Mouse (Mus musculus) heart, embryonic 14.5 days (tissue): ENCODE data around the gene Slc31a2. TPM values are rescaled to one million over a fixed set of nuclear protein-coding genes. Genes with fewer than 3 reads are reported as not detected.
A peak's percentile ranks its signal among the peaks of the same experiment; 100 is the strongest.

Experiments used
- ATAC-seq: fragments of 200-750 bp; cut with Nextera tagmentation; 2 replicates; pipeline ENCODE4 v1.8.0; 2017; ENCODE audit warnings: low read depth, moderate TSS enrichment; ENCODE audit not compliant: insufficient number of reproducible peaks, insufficient read depth, low FRiP score
- H3K27ac ChIP-seq, 2 experiments: fragments of 200-500 bp in 1 of 2; fragments of 300-500 bp in 1 of 2; sonication (generic) in 1 of 2; replicated peaks in 1 of 2; 2 replicates each; pipeline ENCODE4 v1.5.1; 2012 to 2014; ENCODE audit warnings: low read depth in 2 of 2, low read length in 2 of 2, control low read depth in 1 of 2, mild to moderate bottlenecking in 1 of 2, mixed read lengths in 1 of 2; ENCODE audit not compliant: control insufficient read depth in 1 of 2, insufficient read depth in 1 of 2
- H3K27me3 ChIP-seq: fragments of 300-500 bp; sonication (generic); 2 replicates; pipeline ENCODE4 v1.6.1; 2014; ENCODE audit warnings: mild to moderate bottlenecking, low read length, control low read depth; ENCODE audit not compliant: control insufficient read depth, insufficient read depth
- H3K36me3 ChIP-seq: fragments of 300-500 bp; sonication (generic); 2 replicates; pipeline ENCODE4 v1.6.1; 2014; ENCODE audit warnings: mild to moderate bottlenecking, control low read depth, low read length, mixed read lengths; ENCODE audit not compliant: control insufficient read depth, insufficient read depth
- H3K4me1 ChIP-seq, 2 experiments: fragments of 200-500 bp in 1 of 2; fragments of 300-500 bp in 1 of 2; sonication (generic) in 1 of 2; 2 replicates each; pipeline ENCODE4 v1.6.1; 2012 to 2014; ENCODE audit warnings: low read length in 2 of 2, control low read depth in 1 of 2, mixed read lengths in 1 of 2; ENCODE audit not compliant: control insufficient read depth in 2 of 2, insufficient read depth in 2 of 2
- H3K4me2 ChIP-seq: fragments of 300-500 bp; sonication (generic); 2 replicates; pipeline ENCODE4 v1.6.1; 2014; ENCODE audit warnings: mild to moderate bottlenecking, low read length
- H3K4me3 ChIP-seq, 2 experiments: fragments of 200-500 bp in 1 of 2; fragments of 300-500 bp in 1 of 2; sonication (generic) in 1 of 2; 2 replicates each; pipeline ENCODE4 v1.5.1; 2012 to 2014; ENCODE audit warnings: low read length in 2 of 2, mild to moderate bottlenecking in 2 of 2, control low read depth in 1 of 2, low read depth in 1 of 2, moderate library complexity in 1 of 2; ENCODE audit not compliant: control insufficient read depth in 1 of 2, insufficient read depth in 1 of 2
- H3K9ac ChIP-seq: fragments of 300-500 bp; sonication (generic); 2 replicates; pipeline ENCODE4 v1.6.1; 2014; ENCODE audit warnings: mild to moderate bottlenecking, low read length
- H3K9me3 ChIP-seq: fragments of 300-500 bp; sonication (generic); 2 replicates; pipeline ENCODE4 v1.6.1; 2016; ENCODE audit warnings: low read length, control low read depth; ENCODE audit not compliant: control insufficient read depth
- WGBS: fragments of 180-500 bp; shearing (Covaris S2); extraction: QIAGEN DNeasy Blood & Tissue Kit; methylation state at CpG from one replicate; pipeline ENCODE4 v1.1.7; 2014; 5-methylcytosine and 5-hydroxymethylcytosine counted together
- polyA plus RNA-seq: library from polyadenylated mRNA; unstranded; fragments of >200 nt; fragmentation: Nextera tagmentation; extraction: Ambion mirVana; gene quantifications from 2 replicates; pipeline ENCODE4 v1.2.1, GENCODE M21; 2014

Gene Slc31a2
- polyA plus RNA-seq, 1 experiment from 2014 or later, result 20.7 TPM

- no peaks in the 10 kb centered on the region for H3K27me3 ChIP-seq
- H3K9me3 ChIP-seq, result no peaks in the 10 kb centered on the region
- ATAC-seq, result no peak
- H3K4me1 ChIP-seq, result peaks cover 0 to 3% of the 10 kb centered on the region in 2 experiments; a peak in 3 of 4 replicates
- 54% methylated on average over 9 of the region's 9 CpGs for WGBS
- peaks cover 45% of the 10 kb centered on the region for H3K36me3 ChIP-seq
- H3K4me3 ChIP-seq, result no peak overlapping the region
- H3K27ac ChIP-seq, result peak overlapping the region; percentile 60 to 83; a peak in 3 of 4 replicates
- H3K4me2 ChIP-seq, result peak overlapping the region; percentile 9; the same call in 1 of the 2 replicates
- H3K9ac ChIP-seq, result no peak overlapping the region
Observed at GRCm38 (mm10) chr4:62347605-62348328, 85.4 kb downstream of the Slc31a2 start.

Other genes with a start within 250 kb of the Slc31a2 start
- gene Mup20, start 208.4 kb upstream of the Slc31a2 start, polyA plus RNA-seq, result not detected in 2 replicates
- gene Mup3, start 175.2 kb upstream of the Slc31a2 start, polyA plus RNA-seq, result not detected in 2 replicates
- not detected in 2 replicates for gene Mup21, start 111.7 kb upstream of the Slc31a2 start, polyA plus RNA-seq
- gene Zfp37, start 31.5 kb upstream of the Slc31a2 start, polyA plus RNA-seq, result 7.3 and 8.7 TPM in 2 replicates
- 18.0 and 20.8 TPM in 2 replicates for gene Fkbp15, start 98.0 kb downstream of the Slc31a2 start, polyA plus RNA-seq
- gene Slc31a1, start 98.2 kb downstream of the Slc31a2 start, polyA plus RNA-seq, result 38.1 and 40.2 TPM in 2 replicates
- 85.6 and 93.0 TPM in 2 replicates for gene Cdc26, start 146.1 kb downstream of the Slc31a2 start, polyA plus RNA-seq
- gene Prpf4, start 146.2 kb downstream of the Slc31a2 start, polyA plus RNA-seq, result 12.6 and 14.9 TPM in 2 replicates
- gene Rnf183, start 172.7 kb downstream of the Slc31a2 start, polyA plus RNA-seq, result not detected in 2 replicates
- 2.6 and 2.8 TPM in 2 replicates for gene Wdr31, start 208.3 kb downstream of the Slc31a2 start, polyA plus RNA-seq
- 0.27 and 0.36 TPM in 2 replicates for gene Bspry, start 217.5 kb downstream of the Slc31a2 start, polyA plus RNA-seq
- gene Hdhd3, start 240.9 kb downstream of the Slc31a2 start, polyA plus RNA-seq, result 7.5 and 11.4 TPM in 2 replicates